Mouse (Mus musculus) CH12.LX (cell line): ENCODE measurements around the gene Trim69.

Source experiments
- RAD21 ChIP-seq: IDR thresholded peaks from 2 replicates; pipeline ENCODE4 v1.6.1; 2011; ENCODE audit warnings: low read depth, mild to moderate bottlenecking, low read length, improper control_type of control experiment, moderate library complexity
- UBTF ChIP-seq: IDR thresholded peaks from 2 replicates; pipeline ENCODE4 v1.6.1; 2012; ENCODE audit warnings: low read depth, mild to moderate bottlenecking, inconsistent platforms, low read length, improper control_type of control experiment, moderate library complexity
- USF1 ChIP-seq: IDR thresholded peaks from 2 replicates; pipeline ENCODE4 v1.6.1; 2014; ENCODE audit warnings: low read depth, mild to moderate bottlenecking, inconsistent platforms, low read length, improper control_type of control experiment
- ZNF384 ChIP-seq: IDR thresholded peaks from 2 replicates; pipeline ENCODE4 v1.6.1; 2012; ENCODE audit warnings: low read depth, low read length, improper control_type of control experiment, inconsistent platforms

DNA sequence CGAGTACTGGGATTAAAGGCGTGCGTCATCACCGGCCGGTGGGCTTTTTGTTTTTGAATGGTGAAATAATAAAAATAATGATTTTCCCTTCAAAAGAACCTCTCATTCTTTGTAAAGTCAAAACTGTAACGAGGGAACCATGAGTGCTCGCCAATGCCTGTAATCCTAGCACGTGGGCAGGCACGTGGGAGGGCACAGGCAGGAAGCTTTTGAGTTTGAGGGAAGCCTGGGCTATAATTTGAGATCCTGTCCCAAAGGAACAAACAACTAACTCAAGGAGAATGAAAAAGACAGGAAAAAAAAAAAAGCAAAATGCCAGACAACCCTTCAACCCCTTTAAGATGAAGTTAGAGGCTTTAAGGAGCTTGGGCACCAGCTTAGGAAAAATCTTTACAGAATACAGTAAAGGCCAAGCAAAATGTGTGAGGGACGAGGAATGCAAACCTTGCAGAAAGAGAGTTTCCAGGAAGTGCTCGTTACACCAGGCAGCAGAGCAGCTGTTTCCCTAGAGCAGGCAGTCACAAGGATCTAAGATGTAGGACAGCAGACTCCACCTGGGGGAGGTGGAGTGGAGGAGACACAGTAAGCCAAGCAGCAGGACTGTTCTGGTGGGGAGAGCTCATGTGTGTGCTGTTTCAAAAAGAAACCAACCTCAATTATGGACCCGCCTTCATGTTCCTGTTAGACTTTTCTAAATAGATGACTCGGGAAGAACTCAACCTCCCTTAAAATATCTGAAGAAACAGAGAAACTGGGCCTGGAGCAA lies 3.1 kb downstream of the Trim69 start:
- TF ChIP-seq UBTF (no peak), RAD21 (no peak; the same call in none of the 2 replicates), USF1 (no peak), ZNF384 (no peak)
